Mouse (Mus musculus): ENCODE data around the gene Mptx2.

- TF ChIP-seq CTCF (IDR thresholded peaks at IDR 0.05; ENCODE audit: insufficient read depth, low read depth, low read length) (no peak), POLR2A (IDR thresholded peaks at IDR 0.05; ENCODE audit: insufficient read depth, low read depth, low read length) (no peak)
These were observed 40.4 kb upstream of the Mptx2 start for GRCm38 (mm10) chr1:173317925-173318477.

Measured in olfactory bulb, adult 2 months (tissue).